Mouse (Mus musculus) hindbrain, postnatal 0 days (tissue): ENCODE results near the gene Borcs8. TPM values are rescaled to one million over a fixed set of nuclear protein-coding genes. Genes with fewer than 3 reads are reported as not detected.
A peak's percentile ranks its signal among the peaks of the same experiment; 100 is the strongest.

ENCODE experiments used
- ATAC-seq: fragments of 200-750 bp; cut with Nextera tagmentation; 2 replicates; pipeline ENCODE4 v1.8.0; 2017; ENCODE audit warnings: mild to moderate bottlenecking, moderate TSS enrichment, moderate library complexity
- DNase-seq: peaks from one replicate; pipeline ENCODE4 v3.0.0-alpha.2; 2015; ENCODE audit warnings: low spot score
- H3K27ac ChIP-seq: fragments of 300-500 bp; sonication (generic); 2 replicates; pipeline ENCODE4 v1.5.1; 2014; ENCODE audit warnings: mild to moderate bottlenecking
- H3K27me3 ChIP-seq: fragments of 300-500 bp; sonication (generic); 2 replicates; pipeline ENCODE4 v1.6.1; 2014; ENCODE audit warnings: low read length, mixed read lengths; ENCODE audit not compliant: insufficient read depth
- H3K36me3 ChIP-seq: fragments of 300-500 bp; sonication (generic); 2 replicates; pipeline ENCODE4 v1.6.1; 2014; ENCODE audit warnings: low read length, mixed read lengths; ENCODE audit not compliant: insufficient read depth
- H3K4me1 ChIP-seq: fragments of 300-500 bp; sonication (generic); 2 replicates; pipeline ENCODE4 v1.6.1; 2014; ENCODE audit warnings: antibody characterized with exemption, low read length, mixed read lengths; ENCODE audit not compliant: insufficient read depth
- H3K4me2 ChIP-seq: fragments of 300-500 bp; sonication (generic); 2 replicates; pipeline ENCODE4 v1.6.1; 2014; ENCODE audit warnings: low read depth, mild to moderate bottlenecking, low read length, moderate library complexity, mixed read lengths
- H3K4me3 ChIP-seq: fragments of 300-500 bp; sonication (generic); 2 replicates; pipeline ENCODE4 v1.5.1; 2014; ENCODE audit warnings: low read length
- H3K9ac ChIP-seq: fragments of 300-500 bp; sonication (generic); replicated peaks from 2 replicates; pipeline ENCODE4 v1.6.1; 2014; ENCODE audit warnings: mild to moderate bottlenecking, low read length, moderate library complexity, mixed read lengths
- H3K9me3 ChIP-seq: fragments of 300-500 bp; sonication (generic); 2 replicates; pipeline ENCODE4 v1.6.1; 2016; ENCODE audit warnings: low read length, mixed read lengths
- CTCF ChIP-seq: IDR thresholded peaks from 2 replicates; pipeline ENCODE4 v1.5.1; 2016; ENCODE audit warnings: antibody characterized with exemption, control low read depth, low read depth
- WGBS: fragments of 180-500 bp; shearing (Covaris S2); extraction: QIAGEN DNeasy Blood & Tissue Kit; methylation state at CpG from one replicate; pipeline ENCODE4 v1.1.7; 2014; 5-methylcytosine and 5-hydroxymethylcytosine counted together
- polyA plus RNA-seq: library from polyadenylated mRNA; unstranded; fragments of >200 nt; fragmentation: Nextera tagmentation; extraction: Ambion mirVana; gene quantifications from 2 replicates; pipeline ENCODE4 v1.2.1, GENCODE M21; 2015
- total RNA-seq: library from RNA; depleted of rRNA; stranded (reverse); fragments of >200 nt; gene quantifications from 2 replicates; pipeline ENCODE4 v1.2.3, GENCODE M21; 2014

The Borcs8 gene
- total and polyA plus RNA-seq, 2 experiments from 2014 or later, result 55.0 to 71.4 TPM

- no peaks in the 10 kb centered on the region for H3K9me3 ChIP-seq
- WGBS, result under 1% methylated on average over 19 of the region's 19 CpGs
- H3K4me1 ChIP-seq, result peaks cover 7% of the 10 kb centered on the region; the same call in 1 of the 2 replicates
Measured at GRCm38 (mm10) chr8:70120667-70121066, 18.6 kb upstream of the Borcs8 start, which contains the start of gene Ncan. Gene Ncan (minus strand): TSS chr8:70120873.

DNA sequence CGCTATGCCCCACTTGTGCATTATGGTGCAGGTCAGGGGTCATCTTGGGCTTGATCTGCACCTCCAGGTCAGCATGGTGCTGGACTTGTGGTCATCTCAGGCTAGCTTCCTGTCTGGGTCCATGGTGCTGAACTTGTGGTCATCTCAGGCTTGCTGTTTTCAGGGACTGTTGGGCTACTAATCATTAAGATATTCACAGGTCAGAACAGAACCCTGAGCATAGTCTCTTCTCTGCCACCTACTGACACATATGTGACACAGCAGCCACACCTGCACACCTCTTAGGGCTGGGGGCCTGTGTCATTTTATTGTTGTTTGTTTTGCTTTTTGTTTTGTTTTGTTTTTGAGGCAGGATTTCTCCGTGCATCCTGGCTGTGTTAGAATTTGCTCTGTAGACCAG, 16.4 kb upstream of the Borcs8 start:
- no peak overlapping the region for H3K4me2 ChIP-seq
- no peaks in the 10 kb centered on the region for H3K9me3 ChIP-seq
- no peak overlapping the region for H3K9ac ChIP-seq
- H3K4me3 ChIP-seq, result no peak overlapping the region
- no peak for ATAC-seq
- 52% methylated on average over 2 of the region's 2 CpGs for WGBS
- no peaks in the 10 kb centered on the region for H3K27me3 ChIP-seq
- peak; percentile 62 for TF ChIP-seq CTCF
- peak; percentile 28 for DNase-seq
- H3K36me3 ChIP-seq, result no peaks in the 10 kb centered on the region
- H3K4me1 ChIP-seq, result peaks cover 5% of the 10 kb centered on the region; the same call in 1 of the 2 replicates
- no peak overlapping the region for H3K27ac ChIP-seq

More at GRCm38 (mm10) chr8:70120667-70121066, 18.6 kb upstream of the Borcs8 start, which contains the start of gene Ncan:
- H3K4me3 ChIP-seq, result peak within 1 kb of the TSS; percentile 65
- H3K27ac ChIP-seq, result peak within 1 kb of the TSS; percentile 93
- no peaks in the 10 kb centered on the region for H3K27me3 ChIP-seq
- no peaks in the 10 kb centered on the region; the same call in 1 of the 2 replicates for H3K36me3 ChIP-seq
- DNase-seq, result peak; percentile 95
- peak within 1 kb of the TSS; percentile 84 for H3K4me2 ChIP-seq
- H3K9ac ChIP-seq, result peak within 1 kb of the TSS; percentile 71
- TF ChIP-seq CTCF, result no peak
- ATAC-seq, result peak; percentile 66

DNA sequence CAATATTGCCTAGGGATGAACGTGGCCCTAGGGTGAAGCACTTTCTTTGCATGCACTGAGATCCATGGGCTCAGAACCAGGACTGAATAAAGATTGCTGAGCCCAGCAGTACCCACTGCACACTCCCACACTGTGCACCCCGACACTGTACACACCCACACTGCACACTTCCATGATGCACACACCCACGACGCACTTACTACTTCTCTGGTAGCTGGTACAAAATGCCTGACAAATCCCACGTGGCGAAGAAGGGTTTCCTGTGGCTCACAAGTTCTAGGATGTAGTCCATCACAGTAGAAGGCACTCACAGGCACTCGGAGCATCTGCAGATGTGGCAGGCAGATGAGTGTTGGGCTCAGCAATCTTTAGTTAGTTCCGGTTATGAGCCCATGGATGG, 14.3 kb upstream of the Borcs8 start:
- TF ChIP-seq CTCF, result no peak
- no peak for ATAC-seq
- Histone ChIP-seq H3K36me3 (no peaks in the 10 kb centered on the region), H3K4me2 (no peak overlapping the region), H3K9ac (no peak overlapping the region), H3K4me1 (peaks cover 8% of the 10 kb centered on the region; the same call in 1 of the 2 replicates), H3K27me3 (no peaks in the 10 kb centered on the region), H3K27ac (no peak overlapping the region), H3K9me3 (no peaks in the 10 kb centered on the region), H3K4me3 (no peak overlapping the region)
- 73% methylated on average over 8 of the region's 8 CpGs for WGBS
- no peak for DNase-seq

DNA sequence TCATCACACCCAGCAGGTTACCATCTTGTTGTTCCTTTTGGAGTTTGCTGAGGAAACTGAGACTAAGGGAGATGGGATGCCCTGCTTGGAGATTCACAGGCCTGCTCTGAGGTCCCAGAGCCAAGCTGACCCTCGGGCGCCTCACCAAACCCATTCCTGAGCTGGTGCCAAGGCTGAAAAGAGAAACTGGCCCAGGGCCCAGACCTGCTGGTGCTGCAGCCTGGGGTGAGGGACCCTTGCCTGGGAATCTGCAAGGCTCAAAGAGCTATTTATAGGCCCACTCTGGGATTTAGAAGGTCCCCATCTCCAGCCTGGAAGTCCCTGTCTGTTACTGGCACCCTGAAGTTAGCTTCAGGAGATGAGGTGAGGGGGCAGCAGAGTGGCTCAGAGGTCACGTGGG, 10.9 kb upstream of the Borcs8 start:
- 34% methylated on average over 3 of the region's 3 CpGs for WGBS
- DNase-seq, result peak; percentile 74
- peaks cover 9% of the 10 kb centered on the region; the same call in 1 of the 2 replicates for H3K36me3 ChIP-seq
- 0 out of 2 replicates have a peak overlapping the region, but pooled peaks have one; percentile 7 for H3K4me2 ChIP-seq
- no peak for TF ChIP-seq CTCF
- no peak overlapping the region for H3K4me3 ChIP-seq
- H3K4me1 ChIP-seq, result peaks cover 14% of the 10 kb centered on the region
- H3K27me3 ChIP-seq, result no peaks in the 10 kb centered on the region
- no peaks in the 10 kb centered on the region for H3K9me3 ChIP-seq
- peak overlapping the region; percentile 71 for H3K27ac ChIP-seq
- H3K9ac ChIP-seq, result no peak overlapping the region
- ATAC-seq, result no peak

GRCm38 (mm10) chr8:70129309-70129952, 9.9 kb upstream of the Borcs8 start:
- ATAC-seq (peak; percentile 86), DNase-seq (peak; percentile 83)
- H3K27me3 ChIP-seq, result no peaks in the 10 kb centered on the region
- peak overlapping the region; percentile 71 for H3K27ac ChIP-seq
- H3K9ac ChIP-seq, result no peak overlapping the region
- peaks cover 19% of the 10 kb centered on the region for H3K36me3 ChIP-seq
- no peaks in the 10 kb centered on the region for H3K9me3 ChIP-seq
- no peak overlapping the region for H3K4me2 ChIP-seq
- TF ChIP-seq CTCF, result no peak
- peaks cover 14% of the 10 kb centered on the region for H3K4me1 ChIP-seq
- 38% methylated on average over 9 of the region's 9 CpGs for WGBS
- H3K4me3 ChIP-seq, result no peak overlapping the region

GRCm38 (mm10) chr8:70130066-70130465, 9.2 kb upstream of the Borcs8 start:
- 78% methylated on average over 3 of the region's 3 CpGs for whole genome bisulfite sequencing
- Histone ChIP-seq H3K4me3 (no peak overlapping the region), H3K27me3 (no peaks in the 10 kb centered on the region), H3K4me1 (peaks cover 14% of the 10 kb centered on the region), H3K4me2 (no peak overlapping the region), H3K36me3 (peaks cover 25% of the 10 kb centered on the region), H3K27ac (peak overlapping the region; percentile 71), H3K9me3 (no peaks in the 10 kb centered on the region), H3K9ac (no peak overlapping the region)
- ATAC-seq (no peak), DNase-seq (no peak)
- TF ChIP-seq CTCF, result no peak
